Mouse (Mus musculus): ENCODE data around the gene Fam186b.

DNA sequence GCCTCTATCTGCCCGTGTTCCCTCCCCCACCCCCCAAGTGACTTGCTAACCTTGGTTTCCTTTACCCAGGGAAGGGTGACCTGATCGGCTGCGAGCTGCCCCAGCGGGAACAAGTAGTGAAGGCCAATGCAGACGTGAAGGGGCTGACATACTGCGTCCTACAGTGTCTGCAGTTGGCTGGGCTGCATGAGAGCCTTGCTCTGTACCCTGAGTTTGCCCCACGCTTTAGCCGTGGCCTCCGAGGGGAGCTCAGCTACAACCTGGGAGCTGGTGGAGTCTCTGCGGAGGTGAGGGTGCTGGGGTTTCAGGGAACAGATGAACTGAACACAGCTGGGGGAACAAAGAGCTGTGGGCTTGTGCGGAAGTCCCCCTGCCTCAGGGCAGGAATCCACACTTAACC is 57.7 kb downstream of the Fam186b start:
- TF ChIP-seq CTCF (IDR thresholded peaks at IDR 0.05; ENCODE audit: borderline replicate concordance, insufficient read depth, low read length): no peak
- TF ChIP-seq POLR2A (IDR thresholded peaks at IDR 0.05; ENCODE audit: low read depth, low read length): no peak

Measured in embryonic fibroblast, embryonic 13.5 days (primary cell).